Mouse (Mus musculus): Measurements from ENCODE around the gene Tnni3.

DNA sequence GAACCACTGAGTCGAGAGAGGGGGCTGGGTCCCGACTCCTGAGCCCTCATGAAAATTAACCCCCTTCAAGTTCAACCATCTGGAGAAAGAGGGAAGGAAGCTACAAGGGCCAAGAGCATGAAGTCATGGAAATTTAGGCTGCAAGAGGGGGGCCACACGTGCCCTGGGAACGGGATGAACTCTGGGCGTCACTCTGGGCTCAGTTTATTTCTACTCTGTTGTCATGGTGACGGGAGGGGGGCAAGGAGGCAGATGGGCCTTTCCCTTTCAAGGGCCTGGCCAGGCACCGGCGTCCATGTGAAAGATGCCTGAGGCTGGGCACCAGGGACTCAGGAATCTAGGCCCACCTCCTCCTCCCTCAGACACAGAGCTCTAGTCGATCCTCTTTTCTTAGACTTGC, 25.8 kb downstream of the Tnni3 start:
- TF ChIP-seq CTCF (IDR thresholded peaks at IDR 0.05; ENCODE audit: extremely low read depth, insufficient read length, insufficient replicate concordance, low read depth, low read length) = no peak
- no peak for TF ChIP-seq POLR2A (IDR thresholded peaks at IDR 0.05; ENCODE audit: low read depth, low read length)
